Mouse (Mus musculus) thymus, adult 2 months (tissue): ENCODE measurements around the gene Phldb1. TPM values are rescaled to one million over a fixed set of nuclear protein-coding genes. Genes with fewer than 3 reads are reported as not detected.

ENCODE experiments used
- DNase-seq: peaks from one replicate; pipeline ENCODE4 v3.0.0; 2021
- H3K27ac ChIP-seq: fragments of 200-500 bp; 2 replicates; pipeline ENCODE4 v1.5.1; 2012; ENCODE audit warnings: low read length, control low read depth; ENCODE audit not compliant: control insufficient read depth, insufficient read depth
- H3K27me3 ChIP-seq: fragments of 200-500 bp; 2 replicates; pipeline ENCODE4 v1.6.1; 2012; ENCODE audit warnings: mild to moderate bottlenecking, low read length, moderate library complexity, mixed read lengths; ENCODE audit not compliant: control insufficient read depth, insufficient read depth
- H3K36me3 ChIP-seq: fragments of 200-500 bp; 2 replicates; pipeline ENCODE4 v1.6.1; 2012; ENCODE audit warnings: mild to moderate bottlenecking, low read length, moderate library complexity; ENCODE audit not compliant: control insufficient read depth, insufficient read depth
- H3K4me1 ChIP-seq: fragments of 200-500 bp; replicated peaks from 2 replicates; pipeline ENCODE4 v1.6.1; 2012; ENCODE audit warnings: low read length; ENCODE audit not compliant: control insufficient read depth, insufficient read depth
- H3K4me3 ChIP-seq: fragments of 200-500 bp; 2 replicates; pipeline ENCODE4 v1.5.1; 2012; ENCODE audit warnings: mild to moderate bottlenecking, low read length, control low read depth, moderate library complexity; ENCODE audit not compliant: control insufficient read depth, insufficient read depth
- CTCF ChIP-seq: fragments of 200-500 bp; IDR thresholded peaks from 2 replicates; pipeline ENCODE4 v1.5.1; 2012; ENCODE audit warnings: mild to moderate bottlenecking, control low read depth, low read length, moderate library complexity, borderline replicate concordance; ENCODE audit not compliant: control insufficient read depth, poor library complexity, insufficient read depth; ENCODE audit errors: extremely low read depth
- POLR2A ChIP-seq: fragments of 200-500 bp; IDR thresholded peaks from 2 replicates; pipeline ENCODE4 v1.6.1; 2012; ENCODE audit warnings: mild to moderate bottlenecking, low read length, control low read depth, moderate library complexity; ENCODE audit not compliant: control insufficient read depth, poor library complexity, insufficient read depth; ENCODE audit errors: extremely low read depth
- WGBS: fragments of 180-500 bp; shearing (Covaris S2); methylation state at CpG from one replicate; pipeline ENCODE4 v1.1.7; 2018; 5-methylcytosine and 5-hydroxymethylcytosine counted together
- polyA plus RNA-seq: library from polyadenylated mRNA; depleted of rRNA; stranded (reverse); fragments of >200 nt; gene quantifications from 2 replicates; pipeline ENCODE4 v1.2.3, GENCODE M21; 2012

Phldb1 gene
- polyA plus RNA-seq, 1 experiment = 27.3 TPM

GRCm38 (mm10) chr9:44717822-44718242 is 17.2 kb downstream of the Phldb1 start:
- WGBS = 90% methylated on average over 10 of the region's 10 CpGs
- no peak for DNase-seq
- Histone ChIP-seq H3K27ac (no peak overlapping the region), H3K4me1 (peaks cover 34% of the 10 kb centered on the region), H3K36me3 (no peaks in the 10 kb centered on the region), H3K27me3 (no peaks in the 10 kb centered on the region), H3K4me3 (no peak overlapping the region)
- TF ChIP-seq POLR2A (no peak), CTCF (no peak)

- 64% methylated on average over 6 of the region's 6 CpGs for WGBS
- Histone ChIP-seq H3K4me3 (no peak overlapping the region), H3K27ac (no peak overlapping the region), H3K4me1 (peaks cover 30% of the 10 kb centered on the region), H3K27me3 (no peaks in the 10 kb centered on the region), H3K36me3 (no peaks in the 10 kb centered on the region)
- TF ChIP-seq POLR2A (no peak), CTCF (no peak)
- no peak for DNase-seq
Measured at GRCm38 (mm10) chr9:44716997-44717821, 17.8 kb downstream of the Phldb1 start.

- Histone ChIP-seq H3K27me3 (no peaks in the 10 kb centered on the region), H3K4me3 (no peak overlapping the region), H3K4me1 (peaks cover 25% of the 10 kb centered on the region), H3K27ac (no peak overlapping the region), H3K36me3 (no peaks in the 10 kb centered on the region)
- DNase-seq = no peak
- no peak for TF ChIP-seq POLR2A
- no peak for TF ChIP-seq CTCF
- 98% methylated on average over 29 of the region's 29 CpGs for WGBS
Measured at GRCm38 (mm10) chr9:44715705-44716362, 19.2 kb downstream of the Phldb1 start.

- peaks cover 20% of the 10 kb centered on the region for H3K4me1 ChIP-seq
Measured at GRCm38 (mm10) chr9:44715109-44715508, 19.9 kb downstream of the Phldb1 start.

GRCm38 (mm10) chr9:44713574-44713973 is 21.4 kb downstream of the Phldb1 start:
- 81% methylated on average over 2 of the region's 2 CpGs for WGBS
- Histone ChIP-seq H3K36me3 (no peaks in the 10 kb centered on the region), H3K27ac (no peak overlapping the region), H3K27me3 (no peaks in the 10 kb centered on the region), H3K4me3 (no peak overlapping the region), H3K4me1 (peaks cover 27% of the 10 kb centered on the region)
- no peak for DNase-seq
- TF ChIP-seq CTCF (no peak), POLR2A (no peak)

More at GRCm38 (mm10) chr9:44715109-44715508, 19.9 kb downstream of the Phldb1 start:
- Histone ChIP-seq H3K27me3 (no peaks in the 10 kb centered on the region), H3K27ac (no peak overlapping the region), H3K4me3 (no peak overlapping the region), H3K36me3 (no peaks in the 10 kb centered on the region)
- WGBS = 95% methylated on average over 17 of the region's 17 CpGs
- TF ChIP-seq POLR2A (no peak), CTCF (no peak)
- no peak for DNase-seq

- DNase-seq = no peak
- TF ChIP-seq POLR2A (no peak), CTCF (no peak)
- 91% methylated on average over 5 of the region's 6 CpGs for WGBS
- H3K4me1 ChIP-seq = peaks cover 29% of the 10 kb centered on the region
- no peaks in the 10 kb centered on the region for H3K36me3 ChIP-seq
- no peaks in the 10 kb centered on the region for H3K27me3 ChIP-seq
- no peak overlapping the region for H3K4me3 ChIP-seq
- no peak overlapping the region for H3K27ac ChIP-seq
Measured at GRCm38 (mm10) chr9:44713080-44713479, 21.9 kb downstream of the Phldb1 start.
